Mouse (Mus musculus) ES-E14 (cell line): ENCODE results near the gene Mrln. TPM values are rescaled to one million over a fixed set of nuclear protein-coding genes. Genes with fewer than 3 reads are reported as not detected.

ENCODE experiments used
- DNase-seq: peaks from one replicate; pipeline ENCODE4 v3.0.0-alpha.2; 2013; ENCODE audit warnings: low read depth, low spot score
- H3K27ac ChIP-seq: 2 replicates; pipeline ENCODE4 v1.5.1; 2012; ENCODE audit warnings: low read depth, mild to moderate bottlenecking, low read length, moderate library complexity, mixed read lengths; ENCODE audit not compliant: poor library complexity, insufficient read depth, severe bottlenecking
- H3K36me3 ChIP-seq: 2 replicates; pipeline ENCODE4 v1.6.1; 2012; ENCODE audit warnings: mild to moderate bottlenecking, low read length, moderate library complexity, mixed read lengths; ENCODE audit not compliant: control insufficient read depth, poor library complexity, insufficient read depth, severe bottlenecking
- H3K4me1 ChIP-seq, 2 experiments: fragments of 150-350 bp in 1 of 2; sonication (generic) in 1 of 2; 2 replicates each; pipeline ENCODE4 v1.6.1; 2012; ENCODE audit warnings: low read length in 2 of 2, mild to moderate bottlenecking in 1 of 2, mixed read lengths in 1 of 2; ENCODE audit not compliant: control insufficient read depth in 2 of 2, insufficient read depth in 2 of 2, poor library complexity in 1 of 2
- H3K4me3 ChIP-seq, 2 experiments: fragments of 150-350 bp in 1 of 2; sonication (generic) in 1 of 2; 2 replicates each; pipeline ENCODE4 v1.5.1; 2012; ENCODE audit warnings: low read length in 2 of 2, low read depth in 1 of 2, mild to moderate bottlenecking in 1 of 2, mixed read lengths in 1 of 2; ENCODE audit not compliant: insufficient read depth in 1 of 2, poor library complexity in 1 of 2, severe bottlenecking in 1 of 2
- H3K9ac ChIP-seq: 2 replicates; pipeline ENCODE4 v1.6.1; 2012; ENCODE audit warnings: low read depth, mild to moderate bottlenecking, low read length, mixed read lengths; ENCODE audit not compliant: poor library complexity, insufficient read depth, severe bottlenecking
- H3K9me3 ChIP-seq: fragments of 150-350 bp; sonication (generic); 2 replicates; pipeline ENCODE4 v1.6.1; 2012; ENCODE audit warnings: low read depth, mild to moderate bottlenecking, low read length; ENCODE audit not compliant: control insufficient read depth, insufficient read depth
- CHD2 ChIP-seq: IDR thresholded peaks from 2 replicates; pipeline ENCODE4 v1.6.1; 2014; ENCODE audit warnings: mild to moderate bottlenecking, low read depth, low read length, inconsistent platforms
- HCFC1 ChIP-seq: IDR thresholded peaks from 2 replicates; pipeline ENCODE4 v1.6.1; 2012; ENCODE audit warnings: low read length, inconsistent platforms, borderline replicate concordance; ENCODE audit not compliant: insufficient read depth
- MAFK ChIP-seq: IDR thresholded peaks from 2 replicates; pipeline ENCODE4 v1.6.1; 2014; ENCODE audit warnings: mild to moderate bottlenecking, low read depth, low read length, inconsistent platforms; ENCODE audit not compliant: insufficient read depth
- ZC3H11A ChIP-seq: IDR thresholded peaks from 2 replicates; pipeline ENCODE4 v1.6.1; 2012; ENCODE audit warnings: low read depth, mild to moderate bottlenecking, inconsistent platforms, low read length, borderline replicate concordance
- ZNF384 ChIP-seq: IDR thresholded peaks from 2 replicates; pipeline ENCODE4 v1.6.1; 2012; ENCODE audit warnings: low read depth, low read length, inconsistent platforms
- in situ Hi-C, 2 experiments: fragments of 600-800 bp; cut with MboI; formaldehyde crosslinking; loops; one replicate each; pipeline ENCODE4 v1.15.1; 2025; ENCODE audit warnings: low sequenced_read_pairs in 2 of 2, inconsistent platforms in 1 of 2; ENCODE audit not compliant: unreplicated experiment in 2 of 2
- total RNA-seq: library from RNA; depleted of rRNA; stranded (reverse); fragments of 300-350 nt; gene quantifications from 2 replicates; pipeline ENCODE4 v1.2.3, GENCODE M21; 2012

Mrln gene
- total RNA-seq, 1 experiment = not detected

DNA sequence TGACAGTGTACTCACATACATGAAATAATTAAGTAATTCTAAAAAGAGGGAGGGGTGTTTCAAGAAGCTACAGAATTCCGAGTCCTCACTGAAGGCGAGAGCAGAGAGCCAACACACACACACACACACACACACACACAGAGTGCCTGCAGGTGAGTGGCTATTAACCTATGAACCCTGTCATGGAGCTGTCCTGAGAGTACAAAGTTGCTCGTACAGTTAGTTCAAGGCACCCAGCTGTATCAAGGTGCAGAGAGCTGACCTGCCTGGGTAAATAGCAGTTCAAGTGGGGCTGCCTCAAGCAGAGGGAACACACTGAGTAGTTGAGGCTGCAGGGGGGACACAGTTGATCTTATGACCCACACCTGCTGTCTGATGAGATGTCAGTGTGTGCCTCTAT lies 57.6 kb downstream of the Mrln start:
- Histone ChIP-seq H3K27ac (no peak overlapping the region), H3K4me1 (peaks cover 3 to 5% of the 10 kb centered on the region in 2 experiments; a peak in 2 of 4 replicates), H3K9me3 (no peaks in the 10 kb centered on the region), H3K36me3 (no peaks in the 10 kb centered on the region), H3K4me3 (no peak overlapping the region), H3K9ac (no peak overlapping the region)
- in situ Hi-C loops = no loop called here
- no peak for TF ChIP-seq ZNF384
- no peak for TF ChIP-seq ZC3H11A
- no peak for TF ChIP-seq CHD2
- TF ChIP-seq HCFC1 = no peak
- TF ChIP-seq MAFK = no peak
- no peak for DNase-seq

DNA sequence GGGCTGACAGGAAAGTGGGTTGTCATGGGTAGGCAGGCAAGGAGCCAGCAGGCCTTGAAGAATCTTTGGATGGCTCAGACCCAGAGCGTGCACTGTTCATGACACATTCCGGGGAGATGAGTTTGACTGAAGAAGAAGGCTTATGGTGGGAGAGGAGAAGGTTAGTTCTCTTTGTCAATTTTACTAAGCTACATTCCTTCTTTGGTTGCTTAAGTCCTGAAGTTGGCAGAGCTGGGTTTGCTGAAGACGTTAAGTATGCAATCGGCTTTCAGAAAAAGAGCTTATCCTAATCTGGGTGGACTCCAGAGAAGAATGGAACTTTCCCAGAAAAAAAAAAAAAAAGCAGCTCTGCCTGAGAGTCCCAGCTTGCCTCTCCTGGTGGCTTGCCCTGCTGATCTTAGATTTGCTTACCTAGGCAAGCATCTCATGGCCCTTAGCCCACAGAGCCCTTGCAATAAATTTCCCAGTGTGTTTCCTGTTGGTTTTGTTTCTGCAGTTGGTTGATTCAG lies 59.3 kb downstream of the Mrln start:
- in situ Hi-C loops = no loop called here
- Histone ChIP-seq H3K27ac (no peak overlapping the region), H3K36me3 (no peaks in the 10 kb centered on the region), H3K9me3 (no peaks in the 10 kb centered on the region), H3K9ac (no peak overlapping the region), H3K4me3 (no peak overlapping the region), H3K4me1 (peaks cover 3 to 5% of the 10 kb centered on the region in 2 experiments; a peak in 2 of 4 replicates)
- TF ChIP-seq ZC3H11A (no peak), CHD2 (no peak), ZNF384 (no peak), MAFK (no peak)
- no peak for DNase-seq

DNA sequence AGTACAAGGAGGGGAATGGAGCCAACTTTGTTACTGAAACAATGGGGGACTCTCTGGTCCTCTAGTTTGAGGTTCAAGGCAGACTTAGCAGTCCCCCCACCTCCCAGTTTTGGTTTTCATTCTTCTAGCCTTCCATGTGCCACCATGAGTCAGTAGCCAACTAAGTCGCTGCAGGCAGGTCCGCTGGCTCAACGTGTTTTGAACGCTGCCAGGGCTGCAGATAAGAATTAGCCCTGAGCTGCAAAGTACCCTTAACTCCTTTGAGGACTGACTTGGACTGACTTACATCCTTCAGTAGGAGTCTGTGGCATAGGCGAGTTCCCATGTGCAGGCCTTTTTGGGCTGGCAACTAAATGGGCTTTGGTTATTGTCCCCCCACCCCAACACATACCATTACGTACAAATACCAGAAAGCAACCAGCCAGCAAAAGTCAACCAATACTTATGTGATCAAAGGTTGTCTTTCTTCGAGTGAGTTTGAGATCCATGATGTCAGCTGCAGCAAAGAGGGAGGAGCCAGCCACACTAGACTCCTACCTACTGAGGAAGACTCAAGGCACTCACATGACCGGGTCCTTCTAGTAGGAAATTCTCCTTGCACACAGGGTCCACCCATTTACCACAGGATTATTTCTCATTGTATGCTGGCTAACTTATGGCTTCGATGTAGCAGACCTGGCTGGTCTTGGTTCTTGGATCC lies 60.0 kb downstream of the Mrln start:
- Histone ChIP-seq H3K36me3 (no peaks in the 10 kb centered on the region), H3K9me3 (no peaks in the 10 kb centered on the region), H3K4me3 (no peak overlapping the region), H3K27ac (no peak overlapping the region), H3K4me1 (peaks cover 3 to 5% of the 10 kb centered on the region in 2 experiments; a peak in 2 of 4 replicates), H3K9ac (no peak overlapping the region)
- DNase-seq = no peak
- in situ Hi-C loops = no loop called here
- TF ChIP-seq ZNF384 = no peak
- TF ChIP-seq HCFC1 = no peak
- no peak for TF ChIP-seq ZC3H11A
- no peak for TF ChIP-seq MAFK
- no peak for TF ChIP-seq CHD2

DNA sequence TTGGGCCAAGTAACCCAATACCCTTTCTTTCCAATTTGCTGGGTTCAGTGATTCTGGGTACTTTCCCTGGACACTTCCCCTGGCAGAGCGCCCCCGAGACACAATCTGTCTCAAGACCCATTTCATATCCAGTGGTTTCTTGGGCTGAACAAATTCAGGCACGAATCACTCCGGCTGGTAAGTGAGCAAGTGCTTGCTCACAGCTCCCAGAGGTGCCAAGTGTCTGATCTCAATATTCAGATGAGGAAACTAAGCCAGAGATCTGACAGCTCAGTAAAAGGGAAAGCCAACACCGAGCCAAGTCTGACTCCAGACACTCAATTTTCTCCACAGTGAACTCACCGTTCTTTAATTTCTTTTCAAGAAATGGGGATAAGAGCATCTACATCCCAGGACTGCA lies 62.0 kb downstream of the Mrln start:
- DNase-seq = no peak
- TF ChIP-seq ZC3H11A (no peak), ZNF384 (no peak), CHD2 (no peak), HCFC1 (no peak), MAFK (no peak)
- no peak overlapping the region for H3K9ac ChIP-seq
- no peak overlapping the region for H3K4me3 ChIP-seq
- in situ Hi-C loops = no loop called here
- no peaks in the 10 kb centered on the region for H3K36me3 ChIP-seq
- peaks cover 0 to under 1% of the 10 kb centered on the region in 2 experiments; a peak in 1 of 4 replicates for H3K4me1 ChIP-seq
- H3K27ac ChIP-seq = no peak overlapping the region
- H3K9me3 ChIP-seq = no peaks in the 10 kb centered on the region
